ENCODE assay signal across 21 mouse cellular contexts in genomic region chr8:13620226-13620920, GRCm38 (mm10). TPM values are rescaled to one million over a fixed set of nuclear protein-coding genes. Genes with fewer than 3 reads are reported as not detected.
DNase-seq lines count a peak whose midpoint lies in the region; ATAC-seq and TF ChIP-seq lines count a peak whose summit lies in the region.
"Had no signal": no experiment of that assay in that cellular context is flagged by ENCODE, and none has a peak within 500 bp of the region (broad histone marks: within the 10 kb centered on the region; RNA-seq: fewer than 3 reads in every experiment).

No protein-coding gene starts in this region.

- TF ChIP-seq POLR2A in lung, adult 2 months (IDR thresholded peaks at IDR 0.05; ENCODE audit: borderline replicate concordance, extremely low read depth, low read depth, low read length), result no peak

- peaks cover 37% of the 10 kb centered on the region for H3K4me1 ChIP-seq in lung, embryonic 16.5 days (replicated peaks; ENCODE audit: control insufficient read depth, insufficient read depth, low read length)
- H3K4me1 ChIP-seq in lung, adult 2 months (ENCODE audit: control insufficient read depth, insufficient read depth, low read length), result peaks cover 31% of the 10 kb centered on the region
- H3K4me1 ChIP-seq in stomach, postnatal 0 days (replicated peaks; ENCODE audit: control insufficient read depth, insufficient read depth), result peaks cover 10% of the 10 kb centered on the region

- H3K27me3 ChIP-seq in lung, embryonic 16.5 days (ENCODE audit: control insufficient read depth, insufficient read depth, low read depth, low read length), result no peaks in the 10 kb centered on the region
- H3K27me3 ChIP-seq in stomach, postnatal 0 days (ENCODE audit: control insufficient read depth, insufficient read depth, low read length), result no peaks in the 10 kb centered on the region
- H3K27me3 ChIP-seq: kidney, embryonic 15.5 days; liver, embryonic 13.5 days; megakaryocyte, embryonic 14.5 days; neural tube, embryonic 15.5 days had no signal

- H3K9me3 ChIP-seq in lung, embryonic 16.5 days (ENCODE audit: control insufficient read depth, low read length), result no peaks in the 10 kb centered on the region
- no peaks in the 10 kb centered on the region for H3K9me3 ChIP-seq in stomach, postnatal 0 days (ENCODE audit: control insufficient read depth, low read length)
- H3K9me3 ChIP-seq: G1E; kidney, embryonic 15.5 days; liver, embryonic 13.5 days; megakaryocyte, embryonic 14.5 days; neural tube, embryonic 15.5 days had no signal

- WGBS in lung, embryonic 16.5 days, result 76% methylated on average over 9 of the region's 9 CpGs
- 73% methylated on average over 9 of the region's 9 CpGs for WGBS in lung, adult 2 months
- WGBS in stomach, postnatal 0 days, result 77% methylated on average over 9 of the region's 9 CpGs

- intact Hi-C loops in gastrocnemius, postnatal 14 days (cut with DNase I; ENCODE audit: low total_unique reads), result no loop called here

- TF ChIP-seq EP300 in stomach, postnatal 0 days (optimal IDR thresholded peaks at IDR 0.05), result peak; percentile 68

- peak overlapping the region; percentile 54 for H3K27ac ChIP-seq in lung, embryonic 16.5 days (ENCODE audit: low read length)
- H3K27ac ChIP-seq in stomach, postnatal 0 days (replicated peaks), result peak overlapping the region; percentile 58
- H3K27ac ChIP-seq: kidney, embryonic 15.5 days; liver, embryonic 13.5 days had no signal

- ATAC-seq in lung, embryonic 16.5 days (ENCODE audit: low read depth), result peak; percentile 53
- ATAC-seq in stomach, postnatal 0 days (ENCODE audit: low FRiP score, low TSS enrichment), result peak; percentile 42; the same call in 1 of the 2 replicates

- no peaks in the 10 kb centered on the region for H3K36me3 ChIP-seq in lung, embryonic 16.5 days (ENCODE audit: control insufficient read depth, insufficient read depth, low read length)
- no peaks in the 10 kb centered on the region for H3K36me3 ChIP-seq in stomach, postnatal 0 days (ENCODE audit: control insufficient read depth, insufficient read depth, low read length)
- H3K36me3 ChIP-seq: G1E; kidney, embryonic 15.5 days; liver, embryonic 13.5 days; neural tube, embryonic 15.5 days had no signal

- no peak for TF ChIP-seq CTCF in lung, adult 2 months (IDR thresholded peaks at IDR 0.05; ENCODE audit: insufficient read depth, low read length)
- TF ChIP-seq CTCF in stomach, postnatal 0 days (IDR thresholded peaks at IDR 0.05; ENCODE audit: low read depth), result no peak

- no peak overlapping the region for H3K4me3 ChIP-seq in lung, embryonic 16.5 days (ENCODE audit: low read length)
- no peak overlapping the region for H3K4me3 ChIP-seq in lung, adult 2 months (replicated peaks; ENCODE audit: extremely low read depth, low read depth, low read length)
- H3K4me3 ChIP-seq in stomach, postnatal 0 days (ENCODE audit: low read depth, low read length), result no peak overlapping the region
- H3K4me3 ChIP-seq: kidney, embryonic 15.5 days; liver, embryonic 13.5 days; neural tube, embryonic 15.5 days had no signal

- H3K4me2 ChIP-seq in lung, embryonic 16.5 days (ENCODE audit: low read depth, low read length), result no peak overlapping the region
- H3K4me2 ChIP-seq in stomach, postnatal 0 days (replicated peaks; ENCODE audit: low read depth), result no peak overlapping the region
- H3K4me2 ChIP-seq: kidney, embryonic 15.5 days; liver, embryonic 13.5 days; neural tube, embryonic 15.5 days had no signal

- no peak overlapping the region for H3K9ac ChIP-seq in lung, embryonic 16.5 days (ENCODE audit: low read length)
- H3K9ac ChIP-seq in stomach, postnatal 0 days (ENCODE audit: low read length), result no peak overlapping the region
- H3K9ac ChIP-seq: kidney, embryonic 15.5 days; liver, embryonic 13.5 days; neural tube, embryonic 15.5 days had no signal

- peak; percentile 49 for DNase-seq in gastrocnemius, adult 18-20 months (ENCODE audit: low spot score)
- no peak for DNase-seq in gastrocnemius, postnatal 14 days
- no peak for DNase-seq in lung, adult 2 months
- peak; percentile 96 for DNase-seq in fibroblast of lung, adult 2 months (ENCODE audit: low read depth)
- DNase-seq in stomach, postnatal 0 days (ENCODE audit: low spot score), result no peak
- DNase-seq in right cerebral cortex, adult 2 months (ENCODE audit: low spot score in 2 of 2), result no peak
- no peak for DNase-seq in neural tube, embryonic 10.5 days (ENCODE audit: extremely low spot score, low spot score)
- DNase-seq: cerebellum, adult 8-10 months; liver, embryonic 13.5 days; right cerebral cortex, adult 18-20 months; thymus, postnatal 4 days had no signal

RNA-seq across cellular contexts. Expression of gene Rasa3, which starts 57.0 kb away (rescaled TPM):
- total RNA-seq in gastrocnemius, adult 18-20 months (2021), result 1 to 10 TPM; 6.8 to 7.3 TPM
- total RNA-seq in gastrocnemius, postnatal 14 days (2021), result 10 to 100 TPM; 18.5 to 18.8 TPM
- 48.7 and 50.7 TPM in 2 replicates for polyA plus RNA-seq in lung, embryonic 16.5 days (2015; fragmentation: Nextera tagmentation; extraction: Ambion mirVana)
- polyA plus RNA-seq in lung, adult 2 months (2012; rRNA removed), result 37.1 and 43.5 TPM in 2 replicates
- 12.0 and 12.4 TPM in 2 replicates for polyA plus RNA-seq in stomach, postnatal 0 days (2015; fragmentation: Nextera tagmentation; extraction: Ambion mirVana)

RNA-seq across cellular contexts. Expression of gene 1700029H14Rik, which starts 58.1 kb away (rescaled TPM):
- not detected for total RNA-seq in gastrocnemius, adult 18-20 months (2021)
- total RNA-seq in gastrocnemius, postnatal 14 days (2021), result not detected
- not detected in 2 replicates for polyA plus RNA-seq in lung, embryonic 16.5 days (2015; fragmentation: Nextera tagmentation; extraction: Ambion mirVana)
- 0.11 and 0.69 TPM in 2 replicates for polyA plus RNA-seq in lung, adult 2 months (2012; rRNA removed)
- polyA plus RNA-seq in stomach, postnatal 0 days (2015; fragmentation: Nextera tagmentation; extraction: Ambion mirVana), result not detected in 2 replicates
- total RNA-seq: heart, adult 8-10 months; hematopoietic stem cell, adult 5-6 weeks; midbrain, postnatal 0 days had no signal
- polyA plus RNA-seq: G1E; intestine, embryonic 14.5 days; kidney, embryonic 15.5 days; liver, embryonic 13.5 days; midbrain, postnatal 0 days; neural tube, embryonic 15.5 days; stomach, embryonic 14.5 days had no signal

Comparison
In these comparisons a context has a peak if more than half of its experiments do, and no peak if none do; other contexts are left out.
1. DNase-seq: peak in gastrocnemius, adult 18-20 months (single experiment) and fibroblast of lung, adult 2 months (single experiment); none in gastrocnemius, postnatal 14 days (single experiment), lung, adult 2 months (single experiment), stomach, postnatal 0 days (single experiment), right cerebral cortex, adult 2 months (0 of 2) and neural tube, embryonic 10.5 days (single experiment).